Mouse (Mus musculus): Measurements from ENCODE around the gene Rnf126. TPM values are rescaled to one million over a fixed set of nuclear protein-coding genes. Genes with fewer than 3 reads are reported as not detected.

The Rnf126 gene
- polyA plus RNA-seq, 1 experiment = 38.4 TPM

DNA sequence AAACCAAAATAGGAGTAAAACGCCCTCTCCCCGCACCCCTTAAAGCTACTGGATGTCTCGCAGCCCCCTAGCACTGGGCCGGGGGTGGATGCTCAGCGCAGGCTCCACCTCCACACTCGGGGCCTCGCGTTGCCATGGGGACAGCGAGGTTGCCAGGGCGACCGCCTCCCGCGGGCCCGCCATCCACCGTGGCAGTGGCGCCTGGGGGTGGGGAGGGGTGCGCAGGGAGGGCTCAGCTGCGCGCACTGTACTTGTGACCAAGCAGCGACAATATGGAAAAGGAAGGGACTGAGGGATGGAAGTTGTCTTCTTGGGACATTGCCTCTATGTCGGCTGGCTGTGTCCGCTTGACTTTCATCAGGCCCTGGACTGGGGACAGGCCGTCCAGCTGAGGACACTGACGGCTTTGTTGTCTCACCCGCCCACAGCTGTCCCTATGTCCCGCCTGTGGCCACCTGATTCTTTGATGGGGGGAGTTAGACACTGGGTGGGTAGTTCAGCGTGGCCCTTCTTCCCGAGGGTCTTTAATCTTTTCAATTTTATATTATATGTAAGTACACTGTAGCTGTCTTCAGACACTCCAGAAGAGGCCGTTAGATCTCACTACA lies 37.1 kb upstream of the Rnf126 start:
- no peak overlapping the region for H3K4me3 ChIP-seq (ENCODE audit: insufficient read depth, low read length)
- no peak overlapping the region for H3K27ac ChIP-seq (ENCODE audit: insufficient read depth, low read length)
- no peak for TF ChIP-seq CTCF (IDR thresholded peaks at IDR 0.05; ENCODE audit: borderline replicate concordance, insufficient read depth, low read length)
- no peak for TF ChIP-seq POLR2A (IDR thresholded peaks at IDR 0.05; ENCODE audit: low read depth, low read length)
- peaks cover 4% of the 10 kb centered on the region for H3K4me1 ChIP-seq (ENCODE audit: control insufficient read depth, insufficient read depth, low read length)

DNA sequence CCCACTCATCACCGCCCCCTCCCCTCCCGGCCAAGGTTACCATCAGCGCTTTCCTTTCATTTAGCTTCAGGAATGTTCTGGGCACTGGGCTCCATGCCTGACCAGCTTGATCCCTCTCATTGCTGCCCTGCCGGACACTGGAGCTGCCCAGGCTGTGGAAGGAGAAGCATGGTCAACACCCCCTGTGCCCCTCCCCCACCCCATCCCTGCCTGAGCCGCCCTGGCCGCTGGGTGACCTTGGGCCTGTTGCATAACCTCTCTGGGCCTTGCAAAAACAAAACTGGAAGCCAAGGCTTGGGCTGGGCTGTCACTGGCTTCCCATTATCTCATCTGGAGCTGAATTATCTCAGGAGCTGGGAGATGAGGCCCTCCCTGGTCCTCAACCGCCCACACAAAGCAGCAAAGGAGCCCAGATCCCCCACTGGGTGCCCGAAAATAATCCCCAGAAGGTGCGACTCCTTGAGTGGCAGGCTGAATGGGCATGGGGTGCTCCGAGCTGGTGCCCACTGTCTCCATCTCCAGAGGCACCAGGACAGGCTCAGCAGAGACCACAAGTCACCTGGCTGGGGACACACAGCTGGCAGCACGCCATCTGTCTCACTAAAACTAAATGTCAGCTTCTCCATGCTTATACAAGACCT lies 35.7 kb upstream of the Rnf126 start:
- no peak for TF ChIP-seq POLR2A (IDR thresholded peaks at IDR 0.05; ENCODE audit: low read depth, low read length)
- no peak for TF ChIP-seq CTCF (IDR thresholded peaks at IDR 0.05; ENCODE audit: borderline replicate concordance, insufficient read depth, low read length)
- H3K4me1 ChIP-seq (ENCODE audit: control insufficient read depth, insufficient read depth, low read length) = peaks cover 4% of the 10 kb centered on the region
- H3K27ac ChIP-seq (ENCODE audit: insufficient read depth, low read length) = no peak overlapping the region
- no peak overlapping the region for H3K4me3 ChIP-seq (ENCODE audit: insufficient read depth, low read length)

DNA sequence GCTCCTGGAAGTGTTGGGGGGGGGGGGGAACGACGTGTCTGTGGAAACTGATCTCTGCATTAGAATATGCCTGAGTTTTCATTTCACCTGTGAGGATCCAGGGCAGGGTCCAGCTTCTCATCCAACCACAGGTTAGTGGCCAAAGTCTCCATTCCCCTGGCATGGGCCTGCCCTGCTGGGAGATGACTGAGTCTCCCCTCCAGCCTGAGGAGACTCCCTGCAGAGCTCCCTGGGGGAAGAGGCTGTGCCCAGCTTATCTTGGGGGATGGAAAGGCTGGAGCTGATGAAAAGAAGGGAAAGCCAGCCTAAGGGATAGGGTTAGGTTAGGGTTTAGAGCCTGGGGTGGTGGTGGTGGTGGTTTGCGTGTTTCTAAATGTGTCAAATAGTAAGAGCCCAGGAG lies 35.1 kb upstream of the Rnf126 start:
- peaks cover 4% of the 10 kb centered on the region for H3K4me1 ChIP-seq (ENCODE audit: control insufficient read depth, insufficient read depth, low read length)
- TF ChIP-seq CTCF (IDR thresholded peaks at IDR 0.05; ENCODE audit: borderline replicate concordance, insufficient read depth, low read length) (no peak), POLR2A (IDR thresholded peaks at IDR 0.05; ENCODE audit: low read depth, low read length) (no peak)
- no peak overlapping the region for H3K4me3 ChIP-seq (ENCODE audit: insufficient read depth, low read length)
- H3K27ac ChIP-seq (ENCODE audit: insufficient read depth, low read length) = no peak overlapping the region

DNA sequence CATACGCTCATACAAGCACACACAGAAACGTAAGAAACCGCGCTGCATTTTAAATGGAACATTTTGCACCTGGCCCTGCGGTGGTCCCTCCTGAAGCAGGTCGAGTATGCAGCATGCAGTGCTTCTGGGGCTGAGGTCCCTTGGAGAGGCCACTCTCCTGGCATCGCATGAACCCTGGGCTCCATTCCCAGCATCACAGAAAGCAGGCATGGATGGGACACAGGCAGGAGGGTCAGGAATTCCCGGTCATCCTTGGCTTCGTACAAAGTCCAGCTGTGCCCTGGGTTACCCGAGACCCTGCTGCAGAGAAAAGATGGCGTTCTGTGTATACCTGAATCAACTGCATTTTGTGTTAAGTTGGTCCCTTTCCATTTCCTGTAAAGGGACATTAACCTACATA lies 33.8 kb upstream of the Rnf126 start:
- Histone ChIP-seq H3K4me1 (ENCODE audit: control insufficient read depth, insufficient read depth, low read length) (peaks cover 4% of the 10 kb centered on the region), H3K27ac (ENCODE audit: insufficient read depth, low read length) (no peak overlapping the region), H3K4me3 (ENCODE audit: insufficient read depth, low read length) (no peak overlapping the region)
- TF ChIP-seq CTCF (IDR thresholded peaks at IDR 0.05; ENCODE audit: borderline replicate concordance, insufficient read depth, low read length) (no peak), POLR2A (IDR thresholded peaks at IDR 0.05; ENCODE audit: low read depth, low read length) (no peak)

DNA sequence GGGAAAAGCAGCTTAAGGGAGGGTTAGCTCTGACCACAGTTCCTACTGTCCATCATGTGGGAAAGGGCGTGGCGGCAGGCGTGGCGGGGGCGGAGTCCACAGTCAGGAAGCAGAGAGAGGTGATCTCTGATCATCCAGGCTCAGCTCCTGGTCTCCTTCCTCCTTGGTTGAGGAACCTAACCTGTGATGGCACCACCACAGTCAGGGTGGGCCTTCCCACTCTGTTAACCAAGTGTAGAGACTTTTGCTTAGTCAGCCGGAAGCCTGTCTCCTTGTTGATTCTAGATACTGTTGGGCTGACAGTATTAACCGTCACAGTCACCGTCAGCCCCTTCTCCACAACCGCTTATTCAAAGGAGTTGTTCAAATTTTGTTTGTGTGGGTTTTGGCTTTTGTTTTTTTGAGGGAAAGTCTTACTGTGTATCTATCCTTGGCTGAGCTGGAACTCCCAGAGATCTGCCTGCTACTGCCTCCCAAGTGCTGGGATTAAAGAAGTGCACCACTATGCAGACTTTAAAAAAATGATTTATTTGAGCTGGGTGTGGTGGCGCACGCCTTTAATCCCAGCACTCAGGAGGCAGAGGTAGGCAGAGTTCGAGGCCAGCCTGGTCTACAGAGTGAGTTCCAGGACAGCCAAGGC lies 31.7 kb upstream of the Rnf126 start:
- Histone ChIP-seq H3K4me3 (ENCODE audit: insufficient read depth, low read length) (no peak overlapping the region), H3K4me1 (ENCODE audit: control insufficient read depth, insufficient read depth, low read length) (peaks cover 4% of the 10 kb centered on the region), H3K27ac (ENCODE audit: insufficient read depth, low read length) (no peak overlapping the region)
- TF ChIP-seq CTCF (IDR thresholded peaks at IDR 0.05; ENCODE audit: borderline replicate concordance, insufficient read depth, low read length) (no peak), POLR2A (IDR thresholded peaks at IDR 0.05; ENCODE audit: low read depth, low read length) (no peak)

DNA sequence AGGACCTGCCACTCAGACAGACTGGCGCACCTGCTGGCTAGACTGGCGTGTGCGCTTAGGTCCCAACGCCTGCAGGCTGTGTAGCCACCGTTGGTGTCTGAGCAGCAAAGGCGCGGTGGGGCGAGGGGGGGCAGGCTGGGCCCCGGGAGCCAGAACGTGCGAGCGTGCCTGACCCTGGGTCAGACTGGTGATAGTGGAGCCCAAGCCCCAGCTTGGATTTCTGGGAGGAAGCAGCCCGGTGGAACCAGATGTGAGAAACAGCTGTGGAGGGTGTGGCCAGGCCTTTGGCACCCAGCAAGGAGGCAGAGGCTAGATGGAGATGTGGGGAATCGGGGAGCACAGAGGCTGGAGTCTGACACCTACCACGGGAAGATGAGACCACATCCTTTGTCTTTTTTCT lies 30.6 kb upstream of the Rnf126 start:
- H3K27ac ChIP-seq (ENCODE audit: insufficient read depth, low read length) = no peak overlapping the region
- H3K4me3 ChIP-seq (ENCODE audit: insufficient read depth, low read length) = no peak overlapping the region
- peaks cover 4% of the 10 kb centered on the region for H3K4me1 ChIP-seq (ENCODE audit: control insufficient read depth, insufficient read depth, low read length)
- TF ChIP-seq CTCF (IDR thresholded peaks at IDR 0.05; ENCODE audit: borderline replicate concordance, insufficient read depth, low read length) (no peak), POLR2A (IDR thresholded peaks at IDR 0.05; ENCODE audit: low read depth, low read length) (no peak)

DNA sequence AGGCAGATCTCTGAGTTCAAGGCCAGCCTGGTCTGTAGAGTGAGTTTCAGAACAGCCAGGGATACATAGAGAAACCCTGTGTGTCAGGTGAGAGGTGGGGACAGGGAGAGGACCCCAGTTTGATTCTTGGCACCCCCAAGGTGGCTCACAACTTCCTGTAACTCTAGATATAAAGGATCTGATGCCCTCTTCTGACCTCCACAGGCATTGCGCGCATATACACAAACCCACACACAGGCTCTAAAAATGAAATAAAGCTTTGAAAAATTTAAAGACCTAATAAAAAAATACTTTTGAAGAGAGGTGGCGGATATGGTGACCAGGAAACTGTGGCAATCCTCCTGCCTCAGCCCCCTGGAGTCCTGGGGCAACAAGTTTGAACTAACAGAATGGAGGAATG lies 29.2 kb upstream of the Rnf126 start:
- TF ChIP-seq POLR2A (IDR thresholded peaks at IDR 0.05; ENCODE audit: low read depth, low read length) (no peak), CTCF (IDR thresholded peaks at IDR 0.05; ENCODE audit: borderline replicate concordance, insufficient read depth, low read length) (no peak)
- no peak overlapping the region for H3K27ac ChIP-seq (ENCODE audit: insufficient read depth, low read length)
- H3K4me3 ChIP-seq (ENCODE audit: insufficient read depth, low read length) = no peak overlapping the region
- no peaks in the 10 kb centered on the region for H3K4me1 ChIP-seq (ENCODE audit: control insufficient read depth, insufficient read depth, low read length)

DNA sequence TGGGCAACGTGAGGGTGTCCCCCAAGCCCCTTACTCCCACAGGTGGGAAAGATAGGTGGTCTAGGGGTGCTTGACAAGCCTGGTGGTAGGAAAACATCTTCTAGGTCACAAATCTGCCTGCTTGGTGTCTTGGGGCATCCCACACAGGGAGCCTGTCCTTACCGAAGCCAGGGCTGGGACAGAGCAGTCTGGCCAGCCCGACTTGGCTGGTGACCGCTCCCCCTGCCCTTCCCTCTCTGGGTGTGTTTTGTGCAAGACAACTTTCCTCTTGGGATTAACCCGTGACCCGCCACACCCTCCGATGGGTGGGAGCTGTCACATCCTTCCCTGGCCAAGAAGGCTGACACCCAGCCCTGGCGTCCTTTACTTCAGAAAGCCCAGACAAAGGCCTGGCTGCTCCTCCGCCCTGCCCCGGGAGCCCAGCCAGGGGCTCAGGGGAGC lies 27.8 kb upstream of the Rnf126 start:
- no peaks in the 10 kb centered on the region for H3K4me1 ChIP-seq (ENCODE audit: control insufficient read depth, insufficient read depth, low read length)
- H3K4me3 ChIP-seq (ENCODE audit: insufficient read depth, low read length) = peak overlapping the region; percentile 67
- peak; percentile 77 for TF ChIP-seq POLR2A (IDR thresholded peaks at IDR 0.05; ENCODE audit: low read depth, low read length)
- TF ChIP-seq CTCF (IDR thresholded peaks at IDR 0.05; ENCODE audit: borderline replicate concordance, insufficient read depth, low read length) = no peak
- peak overlapping the region; percentile 58 for H3K27ac ChIP-seq (ENCODE audit: insufficient read depth, low read length)

DNA sequence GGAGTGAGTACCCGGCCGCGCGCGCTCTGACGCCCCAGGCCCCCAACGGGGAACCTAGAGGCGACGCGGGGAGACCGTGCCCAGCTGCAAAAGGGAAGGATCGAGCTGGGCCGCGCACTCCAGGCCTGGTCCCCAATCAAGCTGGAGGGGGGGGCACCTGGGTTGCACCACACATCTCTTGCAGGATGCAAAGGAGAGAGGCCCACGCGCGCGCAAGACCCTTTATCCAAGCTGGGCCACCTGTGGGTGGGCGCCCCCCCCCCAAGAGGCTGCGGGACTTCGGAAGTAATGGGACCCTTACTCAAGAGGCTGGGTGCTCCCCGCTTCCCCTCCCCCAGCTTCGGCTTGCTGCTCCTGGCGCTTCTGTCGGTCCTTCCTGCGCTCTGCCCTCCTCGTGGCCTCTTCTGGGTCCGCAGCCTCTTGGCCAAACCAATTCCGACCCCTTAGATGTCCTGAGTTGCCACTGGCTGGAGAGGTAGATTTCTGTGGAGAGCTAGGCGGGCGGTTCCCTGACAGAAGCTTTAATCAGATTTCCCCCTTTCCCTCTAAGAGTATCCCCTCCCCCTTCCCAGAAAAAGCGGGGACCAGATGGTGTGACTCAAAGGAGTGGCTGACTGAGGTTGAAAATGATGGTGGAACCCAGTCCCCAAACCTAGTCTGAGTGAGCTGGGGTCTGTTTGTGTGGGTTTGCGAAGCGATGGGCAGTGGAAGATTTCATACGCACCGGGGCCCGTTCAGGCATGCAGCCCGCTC lies 27.2 kb upstream of the Rnf126 start:
- peak overlapping the region; percentile 58 for H3K27ac ChIP-seq (ENCODE audit: insufficient read depth, low read length)
- H3K4me1 ChIP-seq (ENCODE audit: control insufficient read depth, insufficient read depth, low read length) = no peaks in the 10 kb centered on the region
- TF ChIP-seq POLR2A (IDR thresholded peaks at IDR 0.05; ENCODE audit: low read depth, low read length) = no peak; the same call in 1 of the 2 replicates
- no peak for TF ChIP-seq CTCF (IDR thresholded peaks at IDR 0.05; ENCODE audit: borderline replicate concordance, insufficient read depth, low read length)
- H3K4me3 ChIP-seq (ENCODE audit: insufficient read depth, low read length) = peak overlapping the region; percentile 67

Measured in embryonic fibroblast, embryonic 13.5 days (primary cell).